In genomic region chr6:113457952-113458534, GRCm38 (mm10) we compare ENCODE assay signal across 14 mouse cellular contexts. TPM values are rescaled to one million over a fixed set of nuclear protein-coding genes. Genes with fewer than 3 reads are reported as not detected.
DNase-seq lines count a peak whose midpoint lies in the region; ATAC-seq and TF ChIP-seq lines count a peak whose summit lies in the region.
"Had no signal": no experiment of that assay in that cellular context is flagged by ENCODE, and none has a peak within 500 bp of the region (broad histone marks: within the 10 kb centered on the region; RNA-seq: fewer than 3 reads in every experiment).

Il17re (plus strand) TSS chr6:113458484.

- no peak within 1 kb of the TSS for H3K4me3 ChIP-seq in kidney, postnatal 0 days (replicated peaks; ENCODE audit: low read depth, low read length)
- peak within 1 kb of the TSS; percentile 45 for H3K4me3 ChIP-seq in E14TG2a.4 (replicated peaks; ENCODE audit: low read length)
- no peak within 1 kb of the TSS for H3K4me3 ChIP-seq in embryonic facial prominence, embryonic 14.5 days (ENCODE audit: low read depth, low read length)
- peak within 1 kb of the TSS; percentile 34 for H3K4me3 ChIP-seq in stomach, postnatal 0 days (ENCODE audit: low read depth, low read length)
- H3K4me3 ChIP-seq: hindbrain, embryonic 13.5 days; layer of hippocampus, adult 2 months; neural tube, embryonic 12.5 days had no signal

- H3K27ac ChIP-seq in kidney, postnatal 0 days = peak within 1 kb of the TSS; percentile 43; the same call in 1 of the 2 replicates
- H3K27ac ChIP-seq in embryonic facial prominence, embryonic 14.5 days (replicated peaks; ENCODE audit: low read depth, low read length) = no peak within 1 kb of the TSS
- H3K27ac ChIP-seq in stomach, postnatal 0 days (replicated peaks) = peak within 1 kb of the TSS; percentile 91
- H3K27ac ChIP-seq: hindbrain, embryonic 13.5 days; layer of hippocampus, adult 2 months; neural tube, embryonic 12.5 days had no signal

- TF ChIP-seq EP300 in stomach, postnatal 0 days (optimal IDR thresholded peaks at IDR 0.05) = no peak

- H3K9ac ChIP-seq in kidney, postnatal 0 days (ENCODE audit: low read depth, low read length) = peak within 1 kb of the TSS; percentile 49
- no peak within 1 kb of the TSS for H3K9ac ChIP-seq in embryonic facial prominence, embryonic 14.5 days (ENCODE audit: low read depth, low read length)
- peak within 1 kb of the TSS; percentile 65 for H3K9ac ChIP-seq in stomach, postnatal 0 days (ENCODE audit: low read length)
- H3K9ac ChIP-seq: forebrain, postnatal 0 days; hindbrain, embryonic 13.5 days; neural tube, embryonic 12.5 days had no signal

- DNase-seq in kidney, postnatal 0 days (ENCODE audit: low spot score) = no peak
- no peak for DNase-seq in kidney, adult 9 months
- no peak for DNase-seq in embryonic facial prominence, embryonic 14.5 days (ENCODE audit: low spot score)
- no peak for DNase-seq in stomach, postnatal 0 days (ENCODE audit: low spot score)
- DNase-seq in ovary, postnatal 36 days (ENCODE audit: low spot score) = no peak
- DNase-seq in cerebellum, adult 9-11 months = no peak
- DNase-seq in testis, postnatal 10 days (ENCODE audit: low spot score) = no peak
- DNase-seq: embryo, embryonic 11 days; forebrain, postnatal 0 days had no signal

- H3K4me1 ChIP-seq in kidney, postnatal 0 days (replicated peaks; ENCODE audit: insufficient read depth, low read length) = 0 out of 2 replicates have a peak, but pooled peaks cover 2% of the 10 kb centered on the region
- H3K4me1 ChIP-seq in E14TG2a.4 (replicated peaks; ENCODE audit: low read depth, low read length) = peaks cover 20% of the 10 kb centered on the region
- H3K4me1 ChIP-seq in embryonic facial prominence, embryonic 14.5 days (ENCODE audit: control insufficient read depth, insufficient read depth, low read length) = no peaks in the 10 kb centered on the region
- no peaks in the 10 kb centered on the region; the same call in 1 of the 2 replicates for H3K4me1 ChIP-seq in stomach, postnatal 0 days (replicated peaks; ENCODE audit: control insufficient read depth, insufficient read depth)
- H3K4me1 ChIP-seq: hindbrain, embryonic 13.5 days; neural tube, embryonic 12.5 days had no signal

- no peaks in the 10 kb centered on the region for H3K27me3 ChIP-seq in kidney, postnatal 0 days (ENCODE audit: insufficient read depth, low read length)
- peaks cover 28% of the 10 kb centered on the region for H3K27me3 ChIP-seq in E14TG2a.4 (ENCODE audit: insufficient read depth, low read length)
- no peaks in the 10 kb centered on the region for H3K27me3 ChIP-seq in embryonic facial prominence, embryonic 14.5 days (replicated peaks; ENCODE audit: control insufficient read depth, insufficient read depth, low read length)
- H3K27me3 ChIP-seq in stomach, postnatal 0 days (ENCODE audit: control insufficient read depth, insufficient read depth, low read length) = no peaks in the 10 kb centered on the region
- H3K27me3 ChIP-seq: neural tube, embryonic 12.5 days had no signal

- TF ChIP-seq CTCF in kidney, postnatal 0 days (IDR thresholded peaks at IDR 0.05; ENCODE audit: low read depth) = no peak
- no peak for TF ChIP-seq CTCF in E14TG2a.4 (conservative IDR thresholded peaks at IDR 0.05; ENCODE audit: low read length)
- no peak for TF ChIP-seq CTCF in stomach, postnatal 0 days (IDR thresholded peaks at IDR 0.05; ENCODE audit: low read depth)

- peak within 1 kb of the TSS; percentile 13; the same call in 1 of the 2 replicates for H3K4me2 ChIP-seq in kidney, postnatal 0 days (ENCODE audit: low read length)
- peak within 1 kb of the TSS; percentile 39 for H3K4me2 ChIP-seq in embryonic facial prominence, embryonic 14.5 days (ENCODE audit: low read depth, low read length)
- peak within 1 kb of the TSS; percentile 57 for H3K4me2 ChIP-seq in stomach, postnatal 0 days (replicated peaks; ENCODE audit: low read depth)
- H3K4me2 ChIP-seq: hindbrain, embryonic 13.5 days; midbrain, embryonic 11.5 days; neural tube, embryonic 12.5 days had no signal

- no peak for ATAC-seq in kidney, postnatal 0 days (replicated peaks; ENCODE audit: low FRiP score, low read depth)
- ATAC-seq in embryonic facial prominence, embryonic 14.5 days (ENCODE audit: low read depth) = no peak
- ATAC-seq in stomach, postnatal 0 days (ENCODE audit: low FRiP score, low TSS enrichment) = no peak
- ATAC-seq: forebrain, postnatal 0 days had no signal

- 42% methylated on average over 10 of the region's 10 CpGs for WGBS in kidney, postnatal 0 days
- 51% methylated on average over 10 of the region's 10 CpGs for WGBS in embryonic facial prominence, embryonic 14.5 days
- 46% methylated on average over 10 of the region's 10 CpGs for WGBS in stomach, postnatal 0 days

- no peaks in the 10 kb centered on the region for H3K9me3 ChIP-seq in kidney, postnatal 0 days (replicated peaks; ENCODE audit: low read length)
- no peaks in the 10 kb centered on the region for H3K9me3 ChIP-seq in E14TG2a.4 (ENCODE audit: low read length)
- H3K9me3 ChIP-seq in embryonic facial prominence, embryonic 14.5 days (ENCODE audit: control insufficient read depth, low read length) = no peaks in the 10 kb centered on the region
- no peaks in the 10 kb centered on the region for H3K9me3 ChIP-seq in stomach, postnatal 0 days (ENCODE audit: control insufficient read depth, low read length)
- H3K9me3 ChIP-seq: hindbrain, embryonic 13.5 days; neural tube, embryonic 12.5 days had no signal

- H3K36me3 ChIP-seq in kidney, postnatal 0 days (ENCODE audit: insufficient read depth, low read length) = no peaks in the 10 kb centered on the region
- H3K36me3 ChIP-seq in E14TG2a.4 (ENCODE audit: insufficient read depth, low read length) = no peaks in the 10 kb centered on the region
- H3K36me3 ChIP-seq in embryonic facial prominence, embryonic 14.5 days (ENCODE audit: control insufficient read depth, insufficient read depth, low read length) = no peaks in the 10 kb centered on the region
- no peaks in the 10 kb centered on the region for H3K36me3 ChIP-seq in stomach, postnatal 0 days (ENCODE audit: control insufficient read depth, insufficient read depth, low read length)
- H3K36me3 ChIP-seq: hindbrain, embryonic 13.5 days; neural tube, embryonic 12.5 days had no signal

RNA-seq across cellular contexts. Expression of gene Il17re, which starts in this region (rescaled TPM):
- 10.9 and 11.1 TPM in 2 replicates for polyA plus RNA-seq in kidney, postnatal 0 days (2015; fragmentation: Nextera tagmentation; extraction: Ambion mirVana)
- polyA plus RNA-seq in embryonic facial prominence, embryonic 14.5 days (2014; fragmentation: Nextera tagmentation; extraction: Ambion mirVana) = 3.6 and 5.6 TPM in 2 replicates
- 25.5 and 30.6 TPM in 2 replicates for polyA plus RNA-seq in stomach, postnatal 0 days (2015; fragmentation: Nextera tagmentation; extraction: Ambion mirVana)

Comparison
In these comparisons a context has a peak if more than half of its experiments do, and no peak if none do; other contexts are left out.
1. H3K4me3 ChIP-seq: peak in E14TG2a.4 (single experiment) and stomach, postnatal 0 days (single experiment); none in kidney, postnatal 0 days (single experiment) and embryonic facial prominence, embryonic 14.5 days (single experiment).
2. Peak in every context shown above with its lines, with median percentiles within 50 percentile points of each other: H3K4me2 ChIP-seq.